Mouse (Mus musculus): Measurements from ENCODE around the gene Gm38431. TPM values are rescaled to one million over a fixed set of nuclear protein-coding genes. Genes with fewer than 3 reads are reported as not detected.

Gm38431 gene
- polyA plus RNA-seq (2012), result 422 and 499 TPM in 2 replicates

DNA sequence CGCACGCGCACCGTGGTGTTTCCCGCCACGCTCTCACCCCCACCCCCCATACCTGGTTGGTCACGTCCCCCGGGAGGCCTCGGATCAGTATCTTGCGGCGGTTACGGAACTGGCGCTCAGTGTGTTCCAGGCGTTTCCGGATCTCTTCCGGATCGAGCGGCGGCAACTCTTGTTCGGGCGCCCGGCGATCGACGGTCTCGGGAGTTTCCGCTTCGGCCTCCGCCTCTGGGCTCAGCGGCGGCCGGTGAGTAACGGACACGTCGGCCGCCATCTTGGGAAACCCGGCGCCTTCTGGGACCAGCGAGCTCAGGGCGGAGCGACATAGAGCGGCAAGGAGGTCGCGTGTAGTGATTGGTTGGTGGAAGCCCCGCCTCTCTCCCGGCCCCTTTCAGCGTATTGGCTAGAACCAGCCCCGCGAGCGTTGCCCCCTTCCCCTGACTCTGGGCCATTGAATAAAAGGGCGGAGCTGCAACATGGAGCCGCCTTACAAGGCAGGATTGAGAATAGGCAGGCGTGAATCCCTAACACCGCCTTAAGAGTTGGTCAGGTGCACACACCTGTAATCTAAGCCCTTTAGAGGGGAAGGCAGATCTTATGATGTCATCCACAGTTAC is at the start of gene Gm38431, which contains the start of gene Raver1:
Gm38431 (minus strand) TSS at position 291 of the 614 bp plus-strand sequence.
Raver1 (minus strand) TSS at position 302 of the 614 bp plus-strand sequence.
- no peak for TF ChIP-seq GATA1 (IDR thresholded peaks at IDR 0.05; ENCODE audit: low read length)

DNA sequence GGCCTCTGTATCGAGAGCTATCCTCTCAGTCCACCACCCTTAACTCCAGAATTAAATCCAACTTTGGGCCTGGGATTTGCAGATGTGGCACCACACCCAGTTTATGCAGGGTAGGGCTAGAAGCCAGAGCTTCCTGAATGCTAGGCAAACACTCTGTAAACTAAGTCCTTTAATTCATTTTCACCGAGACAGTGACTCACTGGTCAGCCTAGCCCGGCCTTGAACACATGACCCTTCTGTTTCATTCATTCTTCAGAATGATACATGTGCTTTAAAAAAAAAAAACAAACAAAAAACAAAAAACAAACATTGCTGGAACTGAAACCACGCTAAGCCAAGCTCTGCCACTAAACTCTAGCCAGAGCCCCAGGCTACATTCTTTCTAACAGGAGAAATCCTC is 46.6 kb upstream of the Gm38431 start:
- no peak for TF ChIP-seq GATA1 (IDR thresholded peaks at IDR 0.05; ENCODE audit: low read length)

DNA sequence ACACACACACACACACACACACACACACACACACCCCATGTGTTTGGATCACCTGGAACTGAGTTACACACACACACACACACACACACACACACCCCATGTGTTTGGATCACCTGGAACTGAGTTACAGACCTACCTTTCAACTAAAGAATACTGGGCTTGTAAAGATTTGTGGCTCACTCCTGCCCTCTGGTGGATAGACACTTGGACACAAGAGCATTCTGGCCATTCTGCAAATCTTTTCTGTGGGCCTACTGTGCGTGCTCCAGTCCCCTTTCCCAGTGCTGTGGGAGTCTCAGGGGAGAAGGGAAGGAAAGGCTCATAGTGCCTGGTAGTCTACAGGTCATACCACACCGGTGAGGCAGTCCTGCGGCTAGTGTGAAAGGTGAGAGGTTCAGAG is 45.4 kb upstream of the Gm38431 start:
- no peak for TF ChIP-seq GATA1 (IDR thresholded peaks at IDR 0.05; ENCODE audit: low read length)

DNA sequence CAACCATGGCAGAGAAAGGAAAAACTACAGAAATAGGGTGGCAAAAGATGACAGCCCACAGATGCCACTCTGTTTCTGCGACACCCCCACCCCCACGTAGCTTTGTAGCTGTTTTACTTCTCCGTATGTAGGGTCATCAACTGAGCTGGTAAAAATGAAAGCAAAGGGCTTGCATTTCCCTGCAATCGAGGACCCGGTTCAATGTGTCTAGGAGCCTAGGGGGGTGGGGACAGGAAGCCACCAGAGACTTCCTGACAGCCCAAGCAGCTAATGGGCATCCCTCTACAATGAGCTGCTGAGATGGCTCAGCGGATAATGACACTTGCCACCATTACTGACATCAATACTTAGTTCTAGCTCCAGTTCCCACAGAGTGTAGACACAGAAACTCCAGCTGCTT is 44.6 kb upstream of the Gm38431 start:
- TF ChIP-seq GATA1 (IDR thresholded peaks at IDR 0.05; ENCODE audit: low read length), result no peak

DNA sequence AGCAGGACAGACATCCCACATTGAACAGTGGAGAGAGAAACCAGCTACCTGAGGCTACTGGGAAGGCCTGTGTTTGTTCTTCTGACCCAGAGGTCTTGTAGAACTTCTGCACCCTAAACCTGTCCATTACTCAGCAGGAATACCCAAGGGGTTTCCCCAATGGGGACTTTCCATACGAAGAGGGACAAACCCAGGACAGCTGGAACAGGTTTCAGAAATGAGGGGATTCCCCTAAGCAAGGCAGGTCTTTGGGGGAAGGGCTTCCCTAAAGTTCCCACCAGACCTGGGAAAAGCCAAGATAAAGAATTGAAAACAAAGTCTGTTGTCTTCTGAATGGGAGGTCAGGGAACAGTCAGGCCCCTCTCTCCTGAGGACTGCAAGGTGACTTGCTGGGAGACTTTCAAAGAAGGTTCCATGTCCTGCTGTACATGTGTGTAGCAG is 44.2 kb upstream of the Gm38431 start:
- no peak for TF ChIP-seq GATA1 (IDR thresholded peaks at IDR 0.05; ENCODE audit: low read length)

DNA sequence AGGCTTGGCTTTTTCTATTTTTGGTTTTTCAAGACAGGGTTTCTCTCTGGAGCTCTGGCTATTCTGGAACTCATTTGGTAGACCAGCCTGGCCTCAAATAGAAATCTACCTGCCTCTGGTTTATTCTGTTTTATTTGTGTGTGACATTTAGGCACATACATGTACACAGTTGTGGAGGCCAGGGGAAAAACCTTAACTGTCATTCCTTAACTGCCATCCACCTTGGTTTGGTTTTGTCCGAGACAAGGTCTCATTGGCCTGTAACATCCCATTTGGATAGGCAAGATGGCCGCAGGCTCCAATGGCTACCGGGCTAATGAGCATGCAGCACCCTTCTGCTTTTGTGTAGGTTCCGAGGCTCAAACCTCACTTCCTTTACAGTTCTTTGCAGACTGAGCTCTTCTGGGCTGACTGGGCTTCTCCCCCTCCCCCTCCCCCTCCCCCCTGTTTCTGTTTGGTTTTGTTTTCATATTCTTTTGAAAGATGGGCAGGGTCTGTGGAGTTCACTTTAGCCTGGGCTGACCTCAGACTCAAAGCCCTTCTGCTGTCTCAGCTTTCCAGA is 43.6 kb upstream of the Gm38431 start:
- TF ChIP-seq GATA1 (IDR thresholded peaks at IDR 0.05; ENCODE audit: low read length), result no peak

DNA sequence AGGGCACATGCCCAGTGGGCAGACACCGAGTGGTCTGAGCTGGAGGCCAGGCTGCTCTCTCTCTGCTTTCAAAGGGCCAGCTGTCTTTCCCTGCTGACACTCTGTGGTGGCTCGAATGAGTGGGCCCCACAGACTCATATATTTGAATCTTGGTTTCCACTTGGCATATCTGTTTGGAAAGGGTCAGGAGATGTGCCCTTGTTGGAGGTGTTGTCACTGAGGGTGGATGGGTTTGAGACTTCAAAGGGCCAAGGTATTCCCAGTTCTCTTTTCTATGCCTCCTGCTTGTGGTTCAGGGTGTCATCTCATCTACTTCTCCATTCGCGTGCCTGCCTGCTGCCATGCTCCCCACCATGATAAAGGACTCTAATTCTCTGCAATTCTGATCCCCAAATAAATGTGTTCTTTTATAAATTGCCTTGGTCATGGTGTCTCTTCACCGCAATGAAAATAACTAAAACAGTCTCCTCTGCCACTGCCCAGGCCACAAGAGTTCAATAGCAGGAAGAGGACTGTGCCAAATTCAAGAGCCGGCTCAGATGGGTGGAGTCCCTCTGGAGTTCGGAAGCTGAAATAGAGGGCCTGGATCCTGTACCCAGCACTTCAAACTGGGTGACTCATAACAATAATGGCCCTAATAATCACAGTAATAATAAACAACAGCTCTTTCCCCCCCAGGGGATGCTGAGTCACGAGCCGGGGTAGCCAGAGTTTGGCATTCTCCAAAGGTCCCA is 43.0 kb upstream of the Gm38431 start:
- no peak for TF ChIP-seq GATA1 (IDR thresholded peaks at IDR 0.05; ENCODE audit: low read length)

DNA sequence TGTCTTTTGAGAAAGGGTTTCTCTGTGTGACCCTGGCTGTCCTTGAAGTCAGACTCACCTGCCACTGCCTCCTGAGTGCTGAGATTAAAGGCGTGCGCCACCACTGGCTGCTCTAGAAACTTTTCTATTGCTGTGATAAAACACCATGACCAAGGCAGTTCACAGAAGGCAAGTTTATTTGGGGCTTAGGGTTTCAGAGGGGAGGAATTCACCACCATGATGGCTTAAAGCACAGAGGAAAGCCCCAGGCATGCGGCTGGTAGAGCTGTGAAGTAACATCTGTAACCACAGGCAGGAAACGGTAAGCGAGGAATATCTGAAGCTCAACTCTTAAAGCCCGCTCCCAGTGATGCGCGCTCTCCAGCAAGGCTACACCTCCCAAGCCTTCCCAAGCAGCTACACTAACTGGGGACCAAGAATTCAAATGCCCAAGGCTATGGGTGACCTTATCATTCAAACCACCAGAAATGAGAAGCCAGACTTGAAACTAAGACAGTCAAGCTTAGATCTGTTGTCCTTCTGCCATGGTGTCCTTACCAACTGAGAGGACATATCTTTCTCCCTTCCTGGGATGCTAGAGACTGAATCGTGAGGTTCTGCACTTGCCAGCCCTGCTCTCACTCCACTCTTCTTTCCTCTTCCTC is 41.4 kb upstream of the Gm38431 start:
- no peak for TF ChIP-seq GATA1 (IDR thresholded peaks at IDR 0.05; ENCODE audit: low read length)

DNA sequence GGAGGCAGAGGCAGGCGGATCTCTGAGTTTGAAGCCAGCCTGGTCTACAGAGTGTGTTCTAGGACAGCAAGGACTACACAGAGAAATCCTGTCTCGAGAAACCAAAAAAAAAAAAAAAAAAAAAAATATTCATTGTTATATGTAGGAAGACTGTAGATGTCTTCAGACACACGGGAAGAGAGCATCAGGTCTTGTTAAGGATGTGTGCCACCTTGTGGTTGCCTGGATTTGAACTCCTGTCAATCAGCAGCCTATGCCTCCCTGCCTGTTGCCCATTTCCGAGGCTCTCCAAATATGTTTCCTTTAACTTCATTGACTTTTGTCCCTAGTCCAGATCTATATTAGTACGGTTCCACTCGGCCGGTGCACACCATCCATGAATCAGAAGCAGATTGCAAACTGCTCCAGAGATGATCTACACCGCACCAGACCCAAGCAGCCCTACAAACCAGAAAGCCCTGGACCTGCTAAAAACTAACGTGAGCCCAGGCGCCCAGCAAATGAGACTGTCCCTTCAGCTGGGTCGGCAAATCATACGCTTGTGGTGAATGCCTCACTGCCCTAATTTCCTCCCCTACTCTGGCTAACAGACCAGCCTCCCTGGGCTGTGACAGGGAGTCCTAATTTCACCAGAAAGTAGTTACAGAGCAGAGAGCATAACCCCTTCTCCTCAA is 40.4 kb upstream of the Gm38431 start:
- no peak for TF ChIP-seq GATA1 (IDR thresholded peaks at IDR 0.05; ENCODE audit: low read length)

DNA sequence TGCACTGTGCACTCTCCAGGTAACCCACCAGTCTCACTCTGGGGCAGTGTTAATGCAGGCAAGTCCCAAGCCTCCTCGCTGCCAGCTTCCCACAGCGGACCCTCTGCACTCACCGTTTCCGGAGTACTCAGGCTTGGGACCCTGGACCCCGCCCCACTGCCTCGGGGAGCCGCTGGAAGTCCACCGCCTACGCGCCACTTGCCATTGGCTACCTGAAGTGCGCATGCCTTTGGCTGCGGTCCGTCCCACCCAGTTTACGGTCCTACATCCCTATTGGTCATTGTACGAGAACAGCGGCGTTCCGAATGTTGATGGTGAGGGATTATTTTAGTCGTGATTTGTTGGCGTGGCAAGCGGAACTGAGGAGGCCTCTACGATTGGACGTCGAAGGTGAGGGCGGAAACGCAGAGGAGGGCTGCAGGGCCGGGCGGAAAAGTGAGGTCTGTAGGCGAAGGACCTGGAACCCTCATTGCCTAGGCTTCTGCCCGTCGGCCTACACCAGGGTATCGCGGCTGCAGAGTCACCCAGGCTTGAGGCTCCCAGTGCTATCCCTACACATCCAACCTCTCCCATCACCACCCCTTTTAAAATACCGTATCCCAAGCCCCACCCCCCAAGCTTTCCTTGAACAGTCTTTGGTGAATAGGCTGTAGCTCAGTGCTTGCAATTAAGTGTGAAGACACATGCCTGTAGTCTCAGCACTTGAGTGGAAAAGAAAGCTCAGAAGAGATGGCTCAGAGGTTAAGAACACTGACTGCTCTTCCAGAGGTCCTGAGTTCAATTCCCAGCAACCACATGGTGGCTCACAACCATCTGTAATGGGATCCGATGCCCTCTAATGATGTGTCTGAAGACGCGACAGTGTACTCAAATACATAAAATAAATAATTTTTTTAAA is 39.5 kb upstream of the Gm38431 start, which contains the start of gene Tyk2:
Tyk2 (minus strand) TSS at position 185 of the 898 bp plus-strand sequence.
- TF ChIP-seq GATA1 (IDR thresholded peaks at IDR 0.05; ENCODE audit: low read length), result no peak

DNA sequence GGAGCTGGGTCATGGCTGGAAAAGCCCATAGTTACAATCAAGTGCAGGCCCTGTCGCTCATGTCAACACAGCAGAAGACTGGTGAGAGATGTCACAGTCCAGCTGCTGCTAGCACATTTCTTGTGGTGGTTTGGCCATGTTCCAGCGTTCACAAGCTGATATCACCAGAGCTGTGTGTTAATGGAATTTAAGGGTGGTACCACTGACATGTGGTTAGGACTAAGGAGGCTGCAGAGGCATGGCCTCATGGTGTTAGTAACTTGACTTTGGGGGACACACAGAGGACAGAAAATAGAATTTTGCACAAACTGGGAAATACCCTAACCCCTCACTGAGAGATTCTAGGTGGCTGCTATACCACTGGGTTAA is 34.4 kb upstream of the Gm38431 start:
- TF ChIP-seq GATA1 (IDR thresholded peaks at IDR 0.05; ENCODE audit: low read length), result no peak

DNA sequence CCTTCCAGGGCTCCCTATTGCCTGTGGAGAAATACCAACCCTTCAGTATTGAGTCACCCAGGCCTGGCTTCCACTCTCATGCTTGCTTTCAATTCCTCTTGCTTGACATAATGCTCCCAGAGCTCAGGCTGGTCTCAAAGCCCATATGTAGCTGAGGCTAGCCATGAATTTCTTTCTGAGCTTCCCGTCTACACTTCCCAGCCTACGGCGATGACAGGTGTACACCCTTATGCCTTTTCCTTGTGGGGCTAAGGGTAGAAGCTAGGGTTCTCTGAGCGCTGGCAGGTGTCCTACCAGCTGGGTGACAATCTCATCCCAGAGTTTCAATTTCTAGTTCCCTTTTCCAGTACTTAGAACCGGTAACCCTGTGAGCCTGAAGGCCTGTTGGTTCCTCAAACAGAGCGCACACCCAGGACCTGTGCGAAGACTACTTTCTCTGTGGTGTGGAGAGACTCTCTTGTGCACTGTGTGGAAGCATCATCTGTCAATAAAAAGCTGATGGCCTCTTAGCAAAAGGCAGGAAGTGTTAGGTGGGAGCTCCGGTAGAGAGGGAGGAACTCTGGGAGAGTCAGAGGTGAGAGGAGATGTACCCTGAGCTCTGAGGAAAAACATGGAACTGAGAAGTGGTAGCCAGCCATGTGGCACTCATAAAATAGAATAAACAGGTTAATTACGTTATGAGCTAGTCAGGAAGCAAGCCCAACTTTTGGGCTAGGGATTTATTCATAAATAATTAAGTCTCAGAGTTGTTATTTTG is 33.9 kb upstream of the Gm38431 start:
- TF ChIP-seq GATA1 (IDR thresholded peaks at IDR 0.05; ENCODE audit: low read length), result no peak

DNA sequence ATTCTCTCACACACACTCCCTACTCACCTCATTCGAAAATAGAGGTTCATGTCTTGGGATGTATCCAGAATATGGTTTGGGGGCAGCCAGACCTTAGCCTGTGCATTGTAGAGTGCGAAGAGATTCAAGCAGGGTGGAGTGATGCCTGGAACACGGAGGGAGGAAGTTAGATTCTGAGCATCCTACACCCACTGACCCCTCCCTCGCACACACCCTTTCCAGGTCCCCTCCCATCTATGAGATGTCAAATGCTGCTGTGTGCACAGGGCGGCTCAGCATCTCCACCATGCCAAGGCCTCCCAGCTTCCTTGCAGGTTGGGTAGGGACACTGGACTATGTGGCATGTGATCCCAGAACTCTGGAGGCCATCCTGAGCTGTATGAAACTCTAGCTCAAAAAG is 33.0 kb upstream of the Gm38431 start:
- no peak for TF ChIP-seq GATA1 (IDR thresholded peaks at IDR 0.05; ENCODE audit: low read length)

DNA sequence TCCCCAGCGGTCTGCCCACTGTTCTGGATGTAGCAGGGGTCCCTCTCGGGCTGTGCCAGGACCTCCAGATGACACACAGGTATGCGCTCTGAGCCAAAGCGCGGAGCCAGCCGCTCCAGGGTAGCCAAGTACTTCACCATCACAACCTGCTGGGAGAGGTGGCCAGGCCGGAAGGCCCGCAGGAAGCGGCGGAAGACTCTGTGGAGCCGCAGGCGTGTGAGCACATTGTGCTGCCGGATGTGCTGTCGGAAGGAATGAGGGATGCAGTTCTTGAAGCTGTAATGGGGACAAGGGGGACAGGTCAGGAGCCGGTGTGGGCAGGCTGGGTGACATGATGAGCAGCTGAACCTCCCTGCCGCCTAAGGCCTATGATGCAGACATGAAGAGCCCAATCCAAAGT is 29.7 kb upstream of the Gm38431 start:
- TF ChIP-seq GATA1 (IDR thresholded peaks at IDR 0.05; ENCODE audit: low read length), result no peak
